ENCODE assay signal across 32 mouse cellular contexts in the genomic region with DNA sequence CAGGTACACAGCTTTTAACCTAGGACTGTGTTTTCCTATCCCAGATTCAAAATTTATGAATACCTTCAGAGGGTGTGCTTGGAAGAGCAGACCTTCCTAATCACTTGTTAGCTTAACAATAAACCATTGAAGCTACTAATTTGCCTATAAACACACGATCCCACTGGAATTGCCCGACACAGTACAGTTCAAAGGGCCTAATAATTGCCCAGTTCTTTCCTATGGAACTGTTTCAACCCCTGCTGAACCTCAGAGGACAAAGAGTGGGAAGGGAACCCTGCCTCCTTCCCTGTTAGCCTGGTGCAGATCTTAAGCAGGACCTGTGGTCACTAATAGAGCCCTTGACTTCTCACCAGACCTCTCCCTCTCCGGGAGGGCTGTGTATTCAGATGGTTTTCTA.
DNase-seq lines count a peak whose midpoint lies in the region; ATAC-seq and TF ChIP-seq lines count a peak whose summit lies in the region.
"Had no signal": no experiment of that assay in that cellular context is flagged by ENCODE, and none has a peak within 500 bp of the region (broad histone marks: within the 10 kb centered on the region; RNA-seq: fewer than 3 reads in every experiment).

No protein-coding gene starts in this region.

- no peaks in the 10 kb centered on the region for H3K9me3 ChIP-seq in limb, embryonic 12.5 days
- H3K9me3 ChIP-seq in limb, embryonic 10.5 days (replicated peaks) = no peaks in the 10 kb centered on the region
- H3K9me3 ChIP-seq in ES-E14 (ENCODE audit: control insufficient read depth, insufficient read depth, low read depth, low read length) = no peaks in the 10 kb centered on the region
- H3K9me3 ChIP-seq: embryonic facial prominence, embryonic 10.5 days; embryonic facial prominence, embryonic 13.5 days; forebrain, embryonic 12.5 days; heart, embryonic 12.5 days; heart, embryonic 15.5 days had no signal

- H3K9ac ChIP-seq in limb, embryonic 12.5 days (replicated peaks) = no peak overlapping the region
- no peak overlapping the region for H3K9ac ChIP-seq in ES-E14 (ENCODE audit: insufficient read depth, low read depth, low read length, poor library complexity, severe bottlenecking)
- H3K9ac ChIP-seq: embryonic facial prominence, embryonic 13.5 days; forebrain, embryonic 12.5 days; heart, embryonic 12.5 days; heart, embryonic 15.5 days; hindbrain, embryonic 14.5 days had no signal

- in situ Hi-C loops in ES-E14 (cut with MboI; ENCODE audit: low sequenced_read_pairs in 2 of 2, unreplicated experiment in 2 of 2) = no loop called here

- intact Hi-C loops in left cerebral cortex, adult 2 months (cut with DNase I) = no loop called here

- peaks cover 9% of the 10 kb centered on the region for H3K4me1 ChIP-seq in limb, embryonic 12.5 days (replicated peaks)
- H3K4me1 ChIP-seq in limb, embryonic 10.5 days = peaks cover 6% of the 10 kb centered on the region
- peaks cover 0 to 4% of the 10 kb centered on the region in 2 experiments; a peak in 1 of 4 replicates for H3K4me1 ChIP-seq in ES-E14 (ENCODE audit: control insufficient read depth in 2 of 2, insufficient read depth in 2 of 2, low read length in 2 of 2, poor library complexity in 1 of 2)
- H3K4me1 ChIP-seq: embryonic facial prominence, embryonic 13.5 days; heart, embryonic 12.5 days; heart, embryonic 15.5 days had no signal

- no peaks in the 10 kb centered on the region for H3K36me3 ChIP-seq in limb, embryonic 12.5 days
- no peaks in the 10 kb centered on the region for H3K36me3 ChIP-seq in limb, embryonic 10.5 days
- H3K36me3 ChIP-seq in ES-E14 (ENCODE audit: control insufficient read depth, insufficient read depth, low read length, poor library complexity, severe bottlenecking) = no peaks in the 10 kb centered on the region
- H3K36me3 ChIP-seq: embryonic facial prominence, embryonic 10.5 days; embryonic facial prominence, embryonic 13.5 days; forebrain, embryonic 12.5 days; G1E; heart, embryonic 12.5 days; heart, embryonic 15.5 days had no signal

- peak overlapping the region; percentile 36; the same call in 1 of the 2 replicates for H3K27ac ChIP-seq in limb, embryonic 12.5 days
- H3K27ac ChIP-seq in limb, embryonic 10.5 days = no peak overlapping the region
- no peak overlapping the region for H3K27ac ChIP-seq in ES-E14 (ENCODE audit: insufficient read depth, low read depth, low read length, poor library complexity, severe bottlenecking)
- H3K27ac ChIP-seq in left cerebral cortex, adult 2 months = no peak overlapping the region
- H3K27ac ChIP-seq: embryonic facial prominence, embryonic 10.5 days; embryonic facial prominence, embryonic 13.5 days; forebrain, embryonic 12.5 days; gastrocnemius, adult 2 months; heart, embryonic 15.5 days; hindbrain, embryonic 14.5 days; hindbrain, postnatal 0 days had no signal

- DNase-seq in limb, embryonic 10.5 days (ENCODE audit: low spot score) = no peak
- DNase-seq in ES-E14 (ENCODE audit: low read depth, low spot score) (peak; percentile 34), ZHBTc4 (ENCODE audit: low read depth, low spot score) (peak; percentile 64)
- no peak for DNase-seq in testis, postnatal 14 days (ENCODE audit: low spot score)
- no peak for DNase-seq in left cerebral cortex, adult 2 months (ENCODE audit: extremely low spot score in 1 of 2, low spot score in 2 of 2)
- DNase-seq: adrenal gland, adult 8-10 months; adrenal gland, postnatal 25 days; cerebellum, adult 11-12 months; cerebellum, adult 8-10 months; cerebellum, postnatal 10 days; cerebellum, postnatal 36 days; embryo, embryonic 11 days; gastrocnemius, adult 2 months; gastrocnemius, postnatal 14 days; heart, adult 18-20 months; heart, postnatal 10 days; heart, postnatal 36 days had no signal

- H3K27me3 ChIP-seq in limb, embryonic 12.5 days = peaks cover 2% of the 10 kb centered on the region; the same call in 1 of the 2 replicates
- H3K27me3 ChIP-seq in limb, embryonic 10.5 days (ENCODE audit: low read depth, poor library complexity, severe bottlenecking) = peaks cover 5% of the 10 kb centered on the region; the same call in 1 of the 2 replicates
- H3K27me3 ChIP-seq: forebrain, embryonic 12.5 days; heart, embryonic 12.5 days; heart, embryonic 15.5 days; Patski had no signal

- no peak for ATAC-seq in limb, embryonic 12.5 days (ENCODE audit: insufficient number of reproducible peaks, insufficient read depth, low FRiP score, low TSS enrichment, low read depth)
- ATAC-seq: activated CD4-positive, CD25-positive, alpha-beta regulatory T cell, adult 4 months; CD4-positive, CD25-positive, alpha-beta regulatory T cell, adult 4 months; forebrain, embryonic 16.5 days; hindbrain, postnatal 0 days; inflammation-experienced regulatory T-cells, adult 6 months; Patski had no signal

- H3K4me3 ChIP-seq in limb, embryonic 12.5 days (replicated peaks) = no peak overlapping the region
- H3K4me3 ChIP-seq in limb, embryonic 10.5 days = no peak overlapping the region
- H3K4me3 ChIP-seq in ES-E14 (ENCODE audit: insufficient read depth in 1 of 2, low read depth in 1 of 2, low read length in 2 of 2, poor library complexity in 1 of 2, severe bottlenecking in 1 of 2) = no peak overlapping the region
- H3K4me3 ChIP-seq in left cerebral cortex, adult 2 months = no peak overlapping the region
- H3K4me3 ChIP-seq: embryonic facial prominence, embryonic 10.5 days; embryonic facial prominence, embryonic 13.5 days; erythroblast, embryonic 14.5 days; forebrain, embryonic 12.5 days; gastrocnemius, adult 2 months; heart, embryonic 12.5 days; heart, embryonic 15.5 days had no signal

- H3K4me2 ChIP-seq in limb, embryonic 12.5 days = no peak overlapping the region
- H3K4me2 ChIP-seq: embryonic facial prominence, embryonic 13.5 days; forebrain, embryonic 12.5 days; heart, embryonic 12.5 days; heart, embryonic 15.5 days; hindbrain, embryonic 14.5 days had no signal

- WGBS in limb, embryonic 12.5 days = 23% methylated on average over 3 of the region's 3 CpGs
- WGBS in limb, embryonic 10.5 days = 44% methylated on average over 3 of the region's 3 CpGs

- TF ChIP-seq CTCF in left cerebral cortex, adult 2 months (IDR thresholded peaks at IDR 0.05) = no peak

TF ChIP-seq in ES-E14, 5 proteins besides CTCF, POLR2A, EP300 and RAD21:
- no peak for TF ChIP-seq MAFK (IDR thresholded peaks at IDR 0.05; ENCODE audit: insufficient read depth, low read depth, low read length)

Comparison
In these comparisons a context has a peak if more than half of its experiments do, and no peak if none do; other contexts are left out.
1. DNase-seq: peak in ES-E14 (single experiment) and ZHBTc4 (single experiment); none in limb, embryonic 10.5 days (single experiment), testis, postnatal 14 days (single experiment) and left cerebral cortex, adult 2 months (0 of 2).